Mouse (Mus musculus) brain, embryonic 18.5 days (tissue): ENCODE measurements at regions not wholly inside any gene's neighbourhood (a gene's known extent, or its start where the extent isn't known, plus 50 kb on each side); places are given as distances from the start of the nearest gene placed in this dataset.
A peak's percentile ranks its signal among the peaks of the same experiment; 100 is the strongest.

Source experiments
- DNase-seq: peaks from one replicate; pipeline ENCODE4 v3.0.0-alpha.2; 2012; ENCODE audit warnings: low read depth, low spot score

- DNase-seq = no peak
Observed at GRCm38 (mm10) chr2:92750672-92751071, 151.2 kb downstream of the Chst1 start.

- DNase-seq = no peak
Observed at GRCm38 (mm10) chr2:92751256-92751655, 151.7 kb downstream of the Chst1 start.

GRCm38 (mm10) chr2:92752156-92752555, 152.6 kb downstream of the Chst1 start:
- DNase-seq = no peak

GRCm38 (mm10) chr2:92752794-92753193, 153.3 kb downstream of the Chst1 start:
- no peak for DNase-seq

GRCm38 (mm10) chr2:92754505-92755280, 155.2 kb downstream of the Chst1 start:
- no peak for DNase-seq

- no peak for DNase-seq
Observed at GRCm38 (mm10) chr2:92756491-92756890, 157.0 kb downstream of the Chst1 start.

GRCm38 (mm10) chr2:92758775-92759174, 156.1 kb upstream of the Syt13 start:
- DNase-seq = no peak

GRCm38 (mm10) chr2:92763881-92764635, 150.8 kb upstream of the Syt13 start:
- DNase-seq = no peak

- DNase-seq = no peak
Observed at GRCm38 (mm10) chr2:92767476-92768005, 147.4 kb upstream of the Syt13 start.

GRCm38 (mm10) chr2:92768088-92768487, 146.8 kb upstream of the Syt13 start:
- DNase-seq = no peak

GRCm38 (mm10) chr2:92769061-92769460, 145.8 kb upstream of the Syt13 start:
- DNase-seq = no peak

GRCm38 (mm10) chr2:92770098-92770497, 144.8 kb upstream of the Syt13 start:
- no peak for DNase-seq

- DNase-seq = peak; percentile 43
Observed at GRCm38 (mm10) chr2:92772623-92773022, 142.3 kb upstream of the Syt13 start.

GRCm38 (mm10) chr2:92776497-92776896, 138.4 kb upstream of the Syt13 start:
- DNase-seq = no peak

- no peak for DNase-seq
Observed at GRCm38 (mm10) chr2:92779101-92779500, 135.8 kb upstream of the Syt13 start.

GRCm38 (mm10) chr2:92780021-92780420, 134.9 kb upstream of the Syt13 start:
- no peak for DNase-seq

- no peak for DNase-seq
Observed at GRCm38 (mm10) chr2:92781451-92781850, 133.4 kb upstream of the Syt13 start.

GRCm38 (mm10) chr2:92782621-92783020, 132.3 kb upstream of the Syt13 start:
- DNase-seq = no peak

- no peak for DNase-seq
Observed at GRCm38 (mm10) chr2:92784916-92785315, 130.0 kb upstream of the Syt13 start.

- DNase-seq = no peak
Observed at GRCm38 (mm10) chr2:92787925-92788410, 126.9 kb upstream of the Syt13 start.

GRCm38 (mm10) chr2:92788875-92789274, 126.0 kb upstream of the Syt13 start:
- DNase-seq = no peak

GRCm38 (mm10) chr2:92790374-92790773, 124.5 kb upstream of the Syt13 start:
- no peak for DNase-seq

GRCm38 (mm10) chr2:92799770-92800169, 115.1 kb upstream of the Syt13 start:
- no peak for DNase-seq
